Mouse (Mus musculus): ENCODE results near the gene Polr1a.

- no peak for TF ChIP-seq POLR2A (IDR thresholded peaks at IDR 0.05; ENCODE audit: insufficient read depth, low read depth, low read length)
- TF ChIP-seq CTCF (IDR thresholded peaks at IDR 0.05; ENCODE audit: insufficient read depth, low read depth, low read length) = no peak
These were observed 26.9 kb downstream of the Polr1a start for GRCm38 (mm10) chr6:71935737-71936136.
